Mouse (Mus musculus): ENCODE data around the gene Jak1. TPM values are rescaled to one million over a fixed set of nuclear protein-coding genes. Genes with fewer than 3 reads are reported as not detected.

The Jak1 gene
- total RNA-seq, 1 experiment from 2014 or later: 140 TPM

DNA sequence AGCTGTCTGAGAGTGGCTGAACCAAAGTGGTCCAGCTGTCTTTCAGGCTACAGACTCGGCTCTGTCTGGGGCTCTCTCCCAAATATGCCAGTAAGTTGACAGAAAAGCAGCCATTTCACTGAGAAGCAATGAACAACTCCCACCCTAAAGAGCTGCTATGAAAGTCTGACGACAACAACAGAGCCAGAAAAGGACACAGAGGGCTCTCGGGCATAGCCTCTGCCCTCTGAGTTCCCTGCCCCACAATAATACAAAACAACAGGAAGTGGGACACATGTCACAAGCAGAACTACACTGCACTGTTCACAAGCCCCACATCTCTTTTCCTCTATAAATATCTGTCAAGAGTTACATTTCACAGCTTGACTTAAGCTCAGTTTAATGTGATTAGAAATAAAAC lies 79.9 kb downstream of the Jak1 start:
- DNase-seq: no peak

DNA sequence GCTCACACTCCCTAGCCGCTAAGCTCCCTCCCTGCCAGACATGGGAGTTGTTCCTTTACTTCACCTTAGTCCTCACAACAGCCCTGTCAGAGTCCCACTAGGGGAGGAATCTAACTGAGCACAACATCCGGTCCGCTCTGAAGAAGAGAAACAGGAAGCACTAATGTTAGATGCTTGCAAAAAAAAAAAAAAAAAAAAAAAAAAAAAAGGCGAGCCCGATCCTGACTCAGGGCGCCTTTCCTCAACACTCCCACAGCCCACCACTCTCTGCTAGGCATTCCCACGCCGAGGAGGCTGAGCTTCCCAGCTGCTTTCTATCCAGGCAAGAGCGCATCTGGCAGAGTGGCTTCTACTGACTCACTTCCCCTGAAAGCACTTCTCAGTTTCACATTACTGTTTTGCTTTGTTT lies 82.5 kb downstream of the Jak1 start:
- DNase-seq: no peak

DNA sequence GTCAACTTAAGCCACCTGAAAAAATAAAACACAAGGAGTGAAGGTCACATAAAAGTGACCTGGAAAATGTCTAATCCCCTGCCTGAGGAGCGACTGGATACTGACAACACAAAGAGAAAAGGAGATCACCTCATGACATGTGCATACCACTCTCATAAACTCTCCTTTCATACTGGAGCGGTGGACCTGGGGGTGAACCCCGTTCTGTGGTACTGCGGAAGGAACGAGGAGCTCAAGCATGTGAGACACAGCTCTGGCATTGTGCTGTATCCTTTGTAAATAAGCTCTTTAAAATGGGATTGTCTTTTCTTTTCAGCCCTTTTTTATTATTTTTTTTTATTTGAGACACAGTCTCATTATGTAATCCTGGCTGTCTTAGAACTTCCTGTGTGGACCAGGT lies 84.4 kb downstream of the Jak1 start:
- no peak for DNase-seq

DNA sequence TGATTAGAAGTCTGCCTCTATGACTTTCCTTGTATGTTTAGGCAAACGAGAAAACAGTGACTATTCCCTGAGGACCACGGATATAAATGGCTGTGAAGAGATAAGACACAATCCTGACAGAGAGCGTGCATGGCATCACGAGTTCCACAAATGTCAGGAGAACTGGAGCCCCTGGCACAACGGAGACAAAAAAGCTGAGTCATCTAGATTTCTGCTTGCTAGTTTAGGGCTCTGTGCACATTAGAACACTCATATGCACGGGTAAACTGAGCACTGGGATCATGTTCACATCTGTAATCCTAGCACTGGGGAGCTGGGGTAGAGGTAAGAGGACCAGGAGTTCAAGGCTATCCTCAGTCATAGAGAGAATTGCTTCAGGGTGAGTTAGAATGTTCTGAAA lies 85.2 kb downstream of the Jak1 start:
- no peak for DNase-seq

DNA sequence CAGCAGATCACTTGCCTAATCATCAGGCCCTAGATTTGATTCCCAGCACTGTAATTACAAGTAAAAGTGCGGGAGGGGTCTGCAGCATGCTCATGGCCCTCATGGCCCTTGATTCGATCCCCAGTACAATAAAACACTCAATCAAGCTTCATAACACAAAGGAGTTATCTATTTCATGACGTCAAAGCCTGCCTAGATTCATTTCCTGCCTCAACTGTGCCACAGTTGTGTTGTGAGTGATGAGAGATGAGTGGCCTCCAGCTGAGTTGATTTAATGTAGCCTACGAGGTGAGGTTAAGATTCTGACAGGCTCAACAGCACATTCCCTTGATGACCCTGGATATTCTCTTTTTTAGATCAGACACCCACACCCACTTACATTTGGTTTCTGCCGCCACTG lies 86.0 kb downstream of the Jak1 start:
- DNase-seq: no peak

DNA sequence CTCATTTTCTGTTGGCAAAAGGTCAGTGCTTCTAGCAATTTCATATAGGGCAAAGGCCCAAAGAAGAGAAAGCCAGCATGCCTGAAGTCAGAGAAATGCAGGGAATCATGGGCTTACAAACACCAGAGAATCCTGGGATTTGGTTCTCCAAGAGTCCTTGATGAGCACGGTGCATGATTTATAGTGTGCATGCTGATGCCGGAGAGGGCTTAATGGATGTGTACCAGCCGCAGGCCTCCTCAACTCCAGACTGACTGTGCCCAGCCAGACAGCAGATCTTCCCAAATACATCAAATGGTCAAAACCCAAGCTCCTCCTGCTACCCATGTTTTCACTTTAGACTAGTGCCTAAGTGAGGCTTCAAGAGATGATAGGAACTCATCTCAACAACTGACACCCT lies 87.3 kb downstream of the Jak1 start:
- no peak for DNase-seq

DNA sequence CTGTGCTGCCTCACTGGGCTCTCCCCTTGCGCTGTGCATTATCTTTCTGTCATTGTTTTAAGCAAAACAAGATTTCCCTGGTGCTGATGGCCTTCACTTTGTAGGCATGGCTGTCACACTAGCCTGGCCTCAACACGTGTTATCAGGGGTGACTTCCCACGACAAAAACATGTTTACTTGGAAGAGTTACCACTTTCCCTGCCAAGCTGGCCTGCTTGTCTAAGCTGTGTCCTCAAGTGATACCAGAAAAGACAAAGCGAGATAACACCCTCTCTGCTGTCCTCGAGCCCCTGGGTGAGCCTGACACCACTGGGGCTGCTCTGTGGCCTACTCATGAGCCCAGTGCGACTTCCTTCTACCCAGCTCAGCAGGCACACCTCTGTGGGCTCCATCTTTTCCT lies 89.0 kb downstream of the Jak1 start:
- DNase-seq: no peak

DNA sequence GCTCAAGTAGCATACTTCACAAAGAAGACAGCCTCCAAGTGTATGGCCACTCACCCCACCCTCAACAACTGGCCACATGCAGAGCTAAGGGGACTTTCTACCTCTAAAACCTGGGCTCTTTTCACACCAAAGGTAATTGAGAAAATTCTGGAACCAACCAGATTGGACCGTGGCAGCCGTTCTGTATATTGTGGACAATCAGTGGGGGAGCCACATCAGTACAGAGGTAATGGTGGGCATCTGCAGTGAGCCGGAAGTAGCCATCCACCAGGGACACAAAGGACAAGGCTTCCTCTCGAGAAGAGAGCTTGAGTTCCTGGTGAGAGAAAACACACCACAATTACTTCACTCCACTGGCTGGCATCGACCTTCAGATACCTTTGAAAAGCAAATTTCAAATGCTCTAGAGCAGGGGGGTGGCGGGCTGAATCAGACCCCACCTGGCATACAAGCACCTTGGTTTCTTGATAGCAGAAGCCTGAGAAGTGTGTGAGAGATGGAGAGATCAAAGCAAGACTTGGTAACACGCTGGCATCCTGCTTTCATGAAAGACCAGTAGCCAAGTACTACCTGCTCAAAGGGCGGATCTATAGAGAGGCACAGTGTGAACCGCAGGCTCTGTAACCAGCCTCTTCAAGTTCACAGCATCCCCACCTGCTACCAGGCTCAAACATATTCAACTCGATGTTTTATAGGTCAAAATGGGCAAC lies 90.0 kb downstream of the Jak1 start:
- no peak for DNase-seq

DNA sequence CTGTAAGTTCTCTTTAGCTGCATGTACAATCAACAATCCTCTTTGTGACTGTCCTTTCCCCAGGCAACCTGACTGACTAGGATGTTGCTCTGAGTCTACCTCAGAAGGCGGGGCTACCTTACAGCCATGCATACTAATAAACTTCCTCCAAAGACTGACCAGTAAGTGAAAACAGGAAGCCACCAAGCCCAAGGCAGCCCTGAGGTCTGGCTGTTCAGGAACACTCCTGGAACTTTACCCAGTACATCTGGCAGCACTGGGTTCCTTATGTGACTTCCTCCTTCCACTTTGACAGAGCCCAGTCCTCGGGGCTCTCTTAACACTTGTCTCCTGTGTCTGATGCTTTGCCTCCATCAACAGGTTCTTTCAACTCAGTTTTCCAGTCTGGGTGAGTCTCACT lies 92.3 kb downstream of the Jak1 start:
- DNase-seq: no peak

DNA sequence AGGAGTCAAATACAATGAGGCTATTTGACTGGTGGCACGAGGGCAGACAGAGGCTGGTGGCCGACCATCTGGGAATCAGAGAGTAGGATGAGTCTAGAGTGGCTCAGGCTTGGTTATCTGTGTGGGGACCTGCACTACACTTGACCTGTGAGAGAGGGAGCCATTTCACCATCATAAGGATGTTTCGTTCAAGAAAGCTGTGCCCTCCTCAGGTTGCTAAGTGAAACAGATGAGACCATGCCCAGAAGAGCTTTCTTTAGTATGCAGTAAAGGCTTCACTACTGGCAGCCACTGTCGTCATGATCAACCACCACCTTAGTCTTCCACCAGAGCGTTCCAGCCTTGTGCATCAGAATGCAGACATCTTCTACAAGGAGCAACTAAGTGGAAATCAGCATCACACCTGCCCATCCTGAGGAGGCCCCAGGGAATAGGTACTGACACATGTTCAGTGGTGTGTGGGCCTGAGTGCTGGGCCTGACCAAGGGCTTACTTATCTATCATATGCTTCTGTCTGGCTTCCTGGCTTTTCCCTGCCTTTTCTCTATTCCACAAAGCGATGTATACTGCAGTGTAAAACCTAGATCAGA lies 96.8 kb downstream of the Jak1 start:
- peak; percentile 23 for DNase-seq

DNA sequence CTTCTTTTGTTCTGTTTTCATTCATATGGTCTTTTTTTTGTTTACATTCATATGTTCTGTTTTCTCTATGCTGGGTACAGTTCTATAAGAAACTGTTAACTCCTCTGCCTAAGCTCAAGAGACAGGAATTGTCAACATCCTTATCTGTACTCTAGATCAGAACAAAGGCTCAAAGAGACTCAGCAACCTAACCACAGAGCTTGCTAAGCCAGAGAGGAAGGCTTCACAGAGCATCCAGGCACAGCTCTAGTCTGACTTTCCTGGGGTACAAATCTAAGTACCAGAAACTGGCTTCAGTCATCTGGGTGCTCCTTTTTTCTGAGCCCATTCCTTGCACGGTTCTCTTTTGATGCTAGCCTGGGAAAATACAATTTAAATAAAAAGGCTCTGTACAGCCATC lies 97.3 kb downstream of the Jak1 start:
- DNase-seq: no peak

DNA sequence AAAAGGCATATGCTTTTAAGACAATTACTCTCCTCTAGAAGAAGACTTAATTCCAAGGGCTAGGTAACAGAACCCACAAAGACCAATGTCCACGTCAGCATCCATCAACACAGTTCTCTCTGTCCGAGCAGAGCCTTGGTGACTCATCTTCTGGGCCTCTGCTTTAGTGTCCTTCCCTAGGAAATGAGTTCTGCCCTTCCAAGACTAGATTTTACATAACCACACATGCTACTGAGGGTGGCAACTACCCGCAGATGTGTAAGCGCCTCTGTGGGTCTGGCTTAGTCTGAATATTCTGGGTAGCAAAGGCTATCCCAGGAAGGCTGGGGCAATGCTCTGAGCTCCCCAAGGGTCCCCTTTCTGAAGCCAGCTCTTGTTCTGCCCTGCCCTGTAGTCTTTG lies 99.3 kb downstream of the Jak1 start:
- DNase-seq: no peak

DNA sequence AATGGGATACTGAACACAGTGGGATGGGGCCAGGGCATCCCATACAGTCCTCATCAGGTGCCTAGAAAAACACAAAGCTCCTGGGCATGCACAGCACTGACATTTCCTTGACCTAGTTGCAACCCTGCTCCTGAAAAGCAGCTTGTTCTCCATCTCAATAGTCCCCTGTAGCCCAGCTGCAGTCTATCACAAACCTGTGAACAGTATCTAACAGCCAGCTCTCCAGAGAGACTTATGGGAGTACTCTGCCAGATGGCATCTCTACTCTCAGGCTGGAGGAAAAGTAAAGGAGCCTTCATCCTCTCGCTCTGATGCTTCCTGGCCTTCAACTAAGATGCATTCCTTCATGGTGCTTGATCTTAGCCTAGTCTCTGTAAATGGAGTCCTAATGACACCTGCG lies 100.4 kb downstream of the Jak1 start:
- no peak for DNase-seq

DNA sequence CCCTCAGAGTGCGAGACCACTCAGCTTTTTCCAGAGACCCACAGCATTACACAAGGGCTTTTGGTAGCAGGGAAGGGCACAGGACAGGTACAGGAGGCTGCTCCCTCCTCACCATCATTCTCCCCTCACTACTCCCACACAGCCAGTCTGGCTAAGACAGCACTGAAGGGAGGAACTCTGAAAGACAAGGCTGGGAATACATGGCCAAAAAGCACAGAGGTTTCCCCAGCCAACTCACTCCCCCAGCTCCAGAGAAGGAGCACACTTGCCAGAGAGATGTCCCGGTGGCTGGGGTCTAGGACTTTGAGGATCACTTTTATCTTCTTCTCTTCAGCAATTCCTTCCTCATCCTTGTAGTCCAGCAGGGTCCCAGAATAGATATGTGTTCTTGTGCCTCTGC lies 100.9 kb downstream of the Jak1 start:
- no peak for DNase-seq

DNA sequence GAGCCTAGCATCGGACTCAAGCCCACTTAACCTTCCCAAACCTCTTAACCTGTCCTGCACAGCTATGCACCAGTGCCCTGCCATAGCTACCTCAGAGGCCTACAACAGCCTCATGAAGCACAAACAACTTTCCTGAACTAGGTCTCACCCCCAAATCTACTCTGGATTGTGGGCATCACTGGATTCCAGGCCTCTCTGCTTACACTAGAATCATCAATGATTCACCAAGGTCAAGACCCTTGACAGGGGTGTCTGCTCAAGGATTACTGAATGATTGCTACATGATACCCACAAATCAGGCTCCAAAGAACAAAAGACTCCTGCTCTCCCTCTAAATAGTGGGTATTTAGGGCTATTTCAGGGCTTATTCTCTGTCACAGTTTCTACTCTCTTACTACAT lies 104.3 kb downstream of the Jak1 start:
- no peak for DNase-seq

DNA sequence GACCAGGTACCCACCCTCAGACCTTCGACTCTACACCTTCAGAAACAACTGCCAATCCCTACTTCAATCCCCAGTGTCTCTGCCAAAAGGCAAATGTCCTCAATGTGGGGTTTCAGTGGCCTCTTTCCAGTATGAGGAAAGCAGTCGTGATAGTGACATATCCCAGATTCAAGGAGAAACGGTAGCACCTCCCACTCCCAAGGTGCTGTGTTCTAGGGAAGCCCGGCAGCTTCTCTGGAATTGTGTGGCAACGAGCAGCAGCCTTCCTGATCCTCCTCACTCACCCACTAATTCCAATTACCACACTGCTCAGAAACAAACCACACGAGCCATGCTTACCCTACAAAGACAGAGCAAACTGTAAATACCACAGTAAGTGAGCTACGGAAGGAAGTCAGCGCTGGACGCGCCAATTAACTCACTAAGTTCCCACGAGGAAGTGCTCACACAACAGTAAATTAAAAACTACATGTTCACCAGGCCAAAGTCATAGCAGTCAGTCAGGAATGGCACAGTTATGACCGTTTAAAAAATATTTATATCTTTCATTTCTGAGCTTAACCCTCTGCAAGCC lies 105.8 kb downstream of the Jak1 start:
- no peak for DNase-seq

DNA sequence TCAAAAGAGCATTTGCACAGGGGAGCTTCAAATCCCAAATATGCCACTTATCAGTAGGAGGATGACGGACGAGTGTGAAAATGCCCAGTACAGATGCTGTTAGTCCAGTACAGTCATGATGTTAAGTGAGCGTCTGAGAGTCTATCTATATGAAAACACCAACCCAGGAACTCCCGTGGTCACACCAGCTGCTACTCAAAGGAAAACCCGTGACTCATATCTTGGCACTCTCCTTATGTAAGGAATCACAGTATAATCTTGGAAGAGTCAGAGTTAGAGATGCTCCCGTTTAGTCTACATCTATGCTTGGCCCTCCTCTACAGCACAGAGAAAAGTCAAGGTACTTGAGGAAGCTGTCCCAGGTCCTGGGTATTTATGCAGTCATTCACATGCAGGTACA lies 106.8 kb downstream of the Jak1 start:
- DNase-seq: no peak

DNA sequence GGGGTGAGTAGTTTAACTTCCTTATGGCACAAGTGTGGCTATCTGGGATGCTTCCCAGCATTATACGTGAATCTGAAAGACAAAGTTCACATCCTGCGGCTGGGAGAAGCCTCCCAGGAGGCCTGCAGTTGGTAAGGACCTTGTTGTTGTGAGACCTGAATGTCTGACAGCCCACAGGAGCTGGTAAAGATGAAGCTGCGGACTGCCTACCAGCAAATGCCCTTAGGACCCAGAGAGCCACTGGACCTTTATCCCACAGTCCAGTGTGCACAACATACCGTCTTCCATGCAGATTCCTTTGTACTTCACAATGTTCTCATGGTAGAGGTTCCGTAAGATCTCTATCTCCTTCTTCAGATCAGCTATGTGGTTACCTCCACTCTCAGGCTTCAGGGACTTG lies 107.6 kb downstream of the Jak1 start:
- DNase-seq: no peak

DNA sequence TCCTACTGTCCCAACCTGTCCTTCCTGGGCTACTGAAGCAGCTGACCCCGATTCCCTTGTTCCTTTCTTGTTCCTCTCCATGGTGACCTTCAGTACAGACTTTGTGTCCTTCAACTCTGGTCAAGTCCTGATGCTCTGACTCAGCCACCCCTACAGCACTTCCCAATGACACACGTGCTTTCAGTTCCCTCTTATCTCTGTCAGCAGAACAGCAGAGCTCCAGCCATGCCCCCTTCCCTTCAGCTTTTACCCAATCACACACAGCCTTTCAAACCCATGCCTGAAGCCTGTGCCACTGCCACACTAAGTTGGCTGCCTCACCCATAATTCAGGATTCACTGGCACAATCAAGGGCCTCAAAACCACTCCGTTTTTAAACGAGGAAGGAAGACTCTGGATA lies 109.5 kb downstream of the Jak1 start:
- peak; percentile 20 for DNase-seq

DNA sequence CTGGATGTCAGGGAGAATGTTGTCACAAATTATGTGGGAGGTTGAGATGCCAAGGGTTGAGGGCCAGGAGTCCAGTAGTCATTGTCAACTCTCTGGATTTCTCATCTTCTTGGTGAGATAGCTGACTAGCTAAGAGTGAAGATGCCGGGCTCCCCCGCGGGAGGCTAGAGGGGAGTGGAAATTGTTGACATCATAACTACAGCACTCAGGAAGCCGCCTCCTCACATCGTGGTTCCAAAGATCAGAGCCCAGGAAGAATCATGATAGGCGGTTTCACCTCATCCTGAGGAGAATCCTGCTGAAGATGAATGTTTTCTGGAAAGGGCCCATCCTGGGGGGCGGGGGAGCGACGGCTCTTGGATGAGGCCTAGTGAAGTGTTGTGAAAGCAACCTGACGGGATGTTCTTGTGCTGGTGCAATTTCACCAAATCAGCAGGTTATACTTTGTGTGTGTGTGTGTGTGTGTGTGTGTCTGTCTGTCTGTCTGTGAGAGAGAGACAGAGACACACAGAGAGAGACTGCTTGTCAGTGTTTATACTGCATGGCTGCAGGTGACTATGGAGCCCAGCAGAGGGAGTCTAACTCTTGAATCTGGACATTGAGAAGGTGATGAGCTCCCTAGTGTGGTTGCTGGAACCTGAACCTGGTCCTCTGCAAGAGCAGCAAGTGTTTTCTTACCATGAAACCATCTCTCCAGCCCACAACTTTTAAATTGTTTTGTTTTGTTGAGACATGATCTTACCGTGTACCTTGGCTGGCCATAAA lies 118.0 kb downstream of the Jak1 start:
- no peak for DNase-seq

DNA sequence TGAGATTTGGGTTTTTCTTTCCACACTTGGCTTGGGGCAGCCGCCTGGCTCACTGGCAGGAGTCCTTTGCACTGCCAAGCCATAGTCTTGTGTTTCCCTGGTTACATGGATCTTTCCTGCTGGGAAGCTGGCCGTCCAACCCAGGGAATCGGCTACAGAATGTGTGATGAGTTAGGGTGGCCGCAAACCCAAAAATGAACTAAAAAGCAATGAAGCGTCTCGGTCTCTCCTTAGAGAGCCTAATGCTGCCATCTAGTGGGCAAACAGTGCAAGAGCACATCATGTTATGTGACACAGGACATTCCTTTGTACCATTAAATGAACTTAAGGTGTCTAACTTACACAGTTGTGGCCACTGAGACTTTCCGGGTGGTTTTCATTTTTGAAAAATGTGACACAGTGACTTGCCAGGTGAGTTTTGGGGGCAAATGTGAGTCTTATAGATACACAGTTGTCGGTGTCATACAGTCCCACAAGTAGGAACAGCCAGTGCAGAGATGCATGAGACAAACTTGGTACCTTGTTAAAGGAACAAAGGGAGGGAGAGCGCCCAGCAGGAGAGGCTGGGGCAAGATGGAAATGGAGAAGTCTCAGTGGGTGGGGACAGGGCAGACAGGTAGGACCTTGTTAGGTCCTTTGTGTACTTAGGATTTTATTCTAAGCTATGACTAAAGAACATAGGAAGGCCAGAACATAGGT lies 118.9 kb downstream of the Jak1 start:
- peak; percentile 51 for DNase-seq

DNA sequence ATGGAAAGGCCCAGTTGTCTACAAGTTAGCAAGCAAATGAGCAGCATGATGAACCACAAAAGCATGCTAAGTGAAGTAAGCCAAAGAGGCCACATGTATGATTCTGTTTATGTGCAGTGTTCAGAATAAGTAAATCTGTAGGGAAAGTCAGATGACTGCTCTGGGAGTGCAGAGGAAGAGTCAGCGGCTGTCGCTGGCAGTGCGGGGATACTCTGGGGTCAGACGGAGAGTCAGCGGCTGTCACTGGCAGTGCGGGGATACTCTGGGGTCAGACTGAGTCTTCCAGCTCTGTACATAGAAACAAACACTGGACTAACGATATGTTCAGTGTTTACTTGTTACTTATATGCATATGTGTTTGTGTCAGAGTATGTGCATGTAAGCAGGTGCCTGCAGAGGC lies 120.3 kb downstream of the Jak1 start:
- DNase-seq: no peak

DNA sequence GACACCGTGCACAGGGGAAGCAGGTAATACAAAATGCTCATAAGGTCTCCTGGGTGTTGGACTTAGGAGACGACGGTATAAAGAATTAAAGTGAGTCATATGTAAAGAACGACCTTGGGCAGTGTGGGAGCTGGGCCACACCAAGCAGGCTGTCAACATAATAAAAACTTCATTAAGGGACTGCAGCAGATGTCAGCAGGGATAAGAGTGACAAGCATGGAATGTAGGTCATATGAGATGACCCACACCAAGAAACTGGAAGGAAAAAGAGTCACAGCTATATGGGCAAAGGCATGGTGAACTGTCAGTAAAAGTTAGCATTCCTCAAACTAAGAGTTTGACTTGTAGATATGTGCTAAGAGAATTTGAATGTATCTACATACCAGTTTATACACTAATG lies 120.7 kb downstream of the Jak1 start:
- no peak for DNase-seq

Data from adrenal gland, postnatal 25 days (tissue).